7 mouse cellular contexts compared by ENCODE assay signal in the genomic region with DNA sequence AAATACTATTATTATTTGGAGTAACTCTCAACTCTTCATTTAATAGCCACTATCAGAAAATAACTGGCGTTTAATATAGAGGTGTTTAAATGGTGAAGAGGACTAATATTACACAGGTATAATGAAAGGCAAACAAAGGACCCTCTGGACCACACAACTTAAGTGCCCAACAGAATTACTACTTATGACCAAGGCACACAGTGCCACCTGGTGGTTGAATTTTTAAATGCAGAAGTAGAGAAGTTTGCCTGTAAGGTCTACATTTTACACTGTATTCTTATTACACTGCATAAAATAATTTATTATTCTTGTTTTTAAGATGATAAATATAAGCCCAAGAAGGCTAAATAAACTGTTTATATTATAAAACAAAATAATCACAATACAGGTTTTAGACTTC.
DNase-seq lines count a peak whose midpoint lies in the region; ATAC-seq and TF ChIP-seq lines count a peak whose summit lies in the region.

No protein-coding gene starts in this region.

- no peak overlapping the region for H3K4me2 ChIP-seq in hindbrain, postnatal 0 days (ENCODE audit: low read depth, low read length)
- no peak overlapping the region for H3K4me2 ChIP-seq in liver, postnatal 0 days (ENCODE audit: low read depth, low read length)
- no peak overlapping the region for H3K4me2 ChIP-seq in stomach, postnatal 0 days (replicated peaks; ENCODE audit: low read depth)

- no peaks in the 10 kb centered on the region for H3K4me1 ChIP-seq in hindbrain, postnatal 0 days (ENCODE audit: insufficient read depth, low read length)
- H3K4me1 ChIP-seq in hindbrain, embryonic 10.5 days (replicated peaks) = no peaks in the 10 kb centered on the region
- H3K4me1 ChIP-seq in liver, postnatal 0 days (ENCODE audit: insufficient read depth) = no peaks in the 10 kb centered on the region
- no peaks in the 10 kb centered on the region for H3K4me1 ChIP-seq in stomach, postnatal 0 days (replicated peaks; ENCODE audit: control insufficient read depth, insufficient read depth)

- no peaks in the 10 kb centered on the region for H3K9me3 ChIP-seq in hindbrain, postnatal 0 days (ENCODE audit: low read length)
- no peaks in the 10 kb centered on the region for H3K9me3 ChIP-seq in hindbrain, embryonic 10.5 days
- no peaks in the 10 kb centered on the region for H3K9me3 ChIP-seq in liver, postnatal 0 days (ENCODE audit: low read length)
- H3K9me3 ChIP-seq in stomach, postnatal 0 days (ENCODE audit: control insufficient read depth, low read length) = no peaks in the 10 kb centered on the region

- H3K27me3 ChIP-seq in hindbrain, postnatal 0 days (ENCODE audit: insufficient read depth, low read length) = no peaks in the 10 kb centered on the region
- H3K27me3 ChIP-seq in hindbrain, embryonic 10.5 days (ENCODE audit: insufficient read depth, poor library complexity, severe bottlenecking) = no peaks in the 10 kb centered on the region
- H3K27me3 ChIP-seq in liver, postnatal 0 days (ENCODE audit: insufficient read depth, low read length) = no peaks in the 10 kb centered on the region
- no peaks in the 10 kb centered on the region for H3K27me3 ChIP-seq in stomach, postnatal 0 days (ENCODE audit: control insufficient read depth, insufficient read depth, low read length)

- peak; percentile 80 for TF ChIP-seq CTCF in hindbrain, postnatal 0 days (IDR thresholded peaks at IDR 0.05; ENCODE audit: low read depth)
- peak; percentile 77 for TF ChIP-seq CTCF in liver, postnatal 0 days (IDR thresholded peaks at IDR 0.05; ENCODE audit: low read depth)
- TF ChIP-seq CTCF in stomach, postnatal 0 days (IDR thresholded peaks at IDR 0.05; ENCODE audit: low read depth) = peak; percentile 83

- ATAC-seq in hindbrain, postnatal 0 days = no peak
- ATAC-seq in liver, postnatal 0 days = no peak
- no peak for ATAC-seq in stomach, postnatal 0 days (ENCODE audit: low FRiP score, low TSS enrichment)

- DNase-seq in hindbrain, postnatal 0 days (ENCODE audit: low spot score) = peak; percentile 87
- no peak for DNase-seq in hindbrain, embryonic 10.5 days (ENCODE audit: low spot score)
- DNase-seq in 416B (ENCODE audit: low read depth) = peak; percentile 51
- peak; percentile 47 for DNase-seq in NIH3T3 (ENCODE audit: low read depth)
- peak; percentile 51 for DNase-seq in embryo, embryonic 9.5 days (ENCODE audit: extremely low spot score)
- DNase-seq in liver, postnatal 0 days = no peak
- DNase-seq in stomach, postnatal 0 days (ENCODE audit: low spot score) = no peak

- no peak overlapping the region for H3K9ac ChIP-seq in hindbrain, postnatal 0 days (replicated peaks; ENCODE audit: low read length)
- H3K9ac ChIP-seq in liver, postnatal 0 days (replicated peaks) = no peak overlapping the region
- H3K9ac ChIP-seq in stomach, postnatal 0 days (ENCODE audit: low read length) = no peak overlapping the region

- TF ChIP-seq EP300 in liver, postnatal 0 days (IDR thresholded peaks at IDR 0.05; ENCODE audit: low read depth) = no peak
- no peak for TF ChIP-seq EP300 in stomach, postnatal 0 days (optimal IDR thresholded peaks at IDR 0.05)

- H3K4me3 ChIP-seq in hindbrain, postnatal 0 days (ENCODE audit: low read length) = no peak overlapping the region
- H3K4me3 ChIP-seq in hindbrain, embryonic 10.5 days = no peak overlapping the region
- H3K4me3 ChIP-seq in liver, postnatal 0 days (ENCODE audit: low read depth, low read length) = no peak overlapping the region
- H3K4me3 ChIP-seq in stomach, postnatal 0 days (ENCODE audit: low read depth, low read length) = no peak overlapping the region

- H3K27ac ChIP-seq in hindbrain, postnatal 0 days = no peak overlapping the region
- no peak overlapping the region for H3K27ac ChIP-seq in hindbrain, embryonic 10.5 days
- H3K27ac ChIP-seq in liver, postnatal 0 days (ENCODE audit: low read depth) = no peak overlapping the region
- H3K27ac ChIP-seq in stomach, postnatal 0 days (replicated peaks) = no peak overlapping the region

- WGBS in hindbrain, postnatal 0 days = 29% methylated on average over 1 of the region's 1 CpGs
- WGBS in hindbrain, embryonic 10.5 days = 34% methylated on average over 1 of the region's 1 CpGs
- 20% methylated on average over 1 of the region's 1 CpGs for WGBS in liver, postnatal 0 days (ENCODE audit: insufficient replicate concordance)
- 38% methylated on average over 1 of the region's 1 CpGs for WGBS in stomach, postnatal 0 days

- peaks cover 7% of the 10 kb centered on the region; the same call in 1 of the 2 replicates for H3K36me3 ChIP-seq in hindbrain, postnatal 0 days (ENCODE audit: insufficient read depth, low read length)
- H3K36me3 ChIP-seq in hindbrain, embryonic 10.5 days = peaks cover 31% of the 10 kb centered on the region
- no peaks in the 10 kb centered on the region for H3K36me3 ChIP-seq in liver, postnatal 0 days (replicated peaks; ENCODE audit: insufficient read depth, low read length)
- no peaks in the 10 kb centered on the region for H3K36me3 ChIP-seq in stomach, postnatal 0 days (ENCODE audit: control insufficient read depth, insufficient read depth, low read length)

Comparison
In these comparisons a context has a peak if more than half of its experiments do, and no peak if none do; other contexts are left out.
1. DNase-seq: peak in hindbrain, postnatal 0 days (single experiment), 416B (single experiment), NIH3T3 (single experiment) and embryo, embryonic 9.5 days (single experiment); none in hindbrain, embryonic 10.5 days (single experiment), liver, postnatal 0 days (single experiment) and stomach, postnatal 0 days (single experiment).
2. Peak in every context shown above with its lines, with median percentiles within 50 percentile points of each other: CTCF ChIP-seq.